Mouse (Mus musculus) liver, embryonic 14.5 days (tissue): Measurements from ENCODE around the gene Mtrex. TPM values are rescaled to one million over a fixed set of nuclear protein-coding genes. Genes with fewer than 3 reads are reported as not detected.
A peak's percentile ranks its signal among the peaks of the same experiment; 100 is the strongest.

ENCODE experiments used
- ATAC-seq: fragments of 200-750 bp; cut with Nextera tagmentation; 2 replicates; pipeline ENCODE4 v1.8.0; 2017; ENCODE audit warnings: moderate number of reproducible peaks, mild to moderate bottlenecking, moderate library complexity; ENCODE audit not compliant: insufficient read depth
- DNase-seq, 3 experiments: peaks; one replicate each; pipeline ENCODE4 v3.0.0-alpha.2; 2012 to 2013; ENCODE audit warnings: low read depth in 3 of 3, low spot score in 3 of 3
- H3K27ac ChIP-seq: fragments of 300-500 bp; sonication (generic); 2 replicates; pipeline ENCODE4 v1.5.1; 2014; ENCODE audit warnings: moderate library complexity, mild to moderate bottlenecking, control low read depth, inconsistent platforms
- H3K27me3 ChIP-seq: fragments of 300-500 bp; sonication (generic); 2 replicates; pipeline ENCODE4 v1.6.1; 2014; ENCODE audit warnings: mild to moderate bottlenecking, low read length, moderate library complexity; ENCODE audit not compliant: control insufficient read depth, insufficient read depth
- H3K36me3 ChIP-seq: fragments of 300-500 bp; sonication (generic); replicated peaks from 2 replicates; pipeline ENCODE4 v1.6.1; 2014; ENCODE audit warnings: low read depth; ENCODE audit not compliant: control insufficient read depth, insufficient read depth
- H3K4me1 ChIP-seq, 2 experiments: fragments of 200-500 bp in 1 of 2; fragments of 300-500 bp in 1 of 2; sonication (generic) in 1 of 2; replicated peaks; 2 replicates each; pipeline ENCODE4 v1.6.1; 2012 to 2014; ENCODE audit warnings: antibody characterized with exemption in 1 of 2, inconsistent platforms in 1 of 2, low read length in 1 of 2; ENCODE audit not compliant: control insufficient read depth in 2 of 2, insufficient read depth in 2 of 2
- H3K4me2 ChIP-seq: fragments of 300-500 bp; sonication (generic); 2 replicates; pipeline ENCODE4 v1.6.1; 2014; ENCODE audit warnings: low read depth, mild to moderate bottlenecking, control low read depth, moderate library complexity
- H3K4me3 ChIP-seq, 2 experiments: fragments of 200-500 bp in 1 of 2; fragments of 300-500 bp in 1 of 2; sonication (generic) in 1 of 2; 2 replicates each; pipeline ENCODE4 v1.5.1; 2012 to 2014; ENCODE audit warnings: low read depth in 2 of 2, low read length in 2 of 2, mild to moderate bottlenecking in 2 of 2, control low read depth in 1 of 2, inconsistent platforms in 1 of 2, moderate library complexity in 1 of 2; ENCODE audit not compliant: insufficient read depth in 1 of 2
- H3K9ac ChIP-seq: fragments of 300-500 bp; sonication (generic); replicated peaks from 2 replicates; pipeline ENCODE4 v1.6.1; 2014; ENCODE audit warnings: mild to moderate bottlenecking, control low read depth, moderate library complexity
- H3K9me3 ChIP-seq: fragments of 300-500 bp; sonication (generic); 2 replicates; pipeline ENCODE4 v1.6.1; 2016; ENCODE audit warnings: low read length, mixed read lengths; ENCODE audit not compliant: control insufficient read depth
- CTCF ChIP-seq: IDR thresholded peaks from 2 replicates; pipeline ENCODE4 v1.5.1; 2016; ENCODE audit warnings: antibody characterized with exemption, low read depth, control low read depth
- EP300 ChIP-seq: IDR thresholded peaks from 2 replicates; pipeline ENCODE4 v1.6.1; 2016; ENCODE audit warnings: antibody characterized with exemption, low read depth
- WGBS: fragments of 180-500 bp; shearing (Covaris S2); extraction: QIAGEN DNeasy Blood & Tissue Kit; methylation state at CpG from one replicate; pipeline ENCODE4 v1.1.7; 2014; ENCODE audit not compliant: insufficient replicate concordance; 5-methylcytosine and 5-hydroxymethylcytosine counted together
- polyA plus RNA-seq, 2 experiments: library from polyadenylated mRNA; depleted of rRNA in 1 of 2; stranded (reverse) in 1 of 2; unstranded in 1 of 2; fragments of >200 nt; fragmentation: Nextera tagmentation in 1 of 2; extraction: Ambion mirVana in 1 of 2; gene quantifications; 2 replicates each; pipeline versions ENCODE4 v1.2.1 to v1.2.3; 2012 to 2014

Gene Mtrex
- polyA plus RNA-seq, 2 experiments: 18.6 to 37.7 TPM

DNA sequence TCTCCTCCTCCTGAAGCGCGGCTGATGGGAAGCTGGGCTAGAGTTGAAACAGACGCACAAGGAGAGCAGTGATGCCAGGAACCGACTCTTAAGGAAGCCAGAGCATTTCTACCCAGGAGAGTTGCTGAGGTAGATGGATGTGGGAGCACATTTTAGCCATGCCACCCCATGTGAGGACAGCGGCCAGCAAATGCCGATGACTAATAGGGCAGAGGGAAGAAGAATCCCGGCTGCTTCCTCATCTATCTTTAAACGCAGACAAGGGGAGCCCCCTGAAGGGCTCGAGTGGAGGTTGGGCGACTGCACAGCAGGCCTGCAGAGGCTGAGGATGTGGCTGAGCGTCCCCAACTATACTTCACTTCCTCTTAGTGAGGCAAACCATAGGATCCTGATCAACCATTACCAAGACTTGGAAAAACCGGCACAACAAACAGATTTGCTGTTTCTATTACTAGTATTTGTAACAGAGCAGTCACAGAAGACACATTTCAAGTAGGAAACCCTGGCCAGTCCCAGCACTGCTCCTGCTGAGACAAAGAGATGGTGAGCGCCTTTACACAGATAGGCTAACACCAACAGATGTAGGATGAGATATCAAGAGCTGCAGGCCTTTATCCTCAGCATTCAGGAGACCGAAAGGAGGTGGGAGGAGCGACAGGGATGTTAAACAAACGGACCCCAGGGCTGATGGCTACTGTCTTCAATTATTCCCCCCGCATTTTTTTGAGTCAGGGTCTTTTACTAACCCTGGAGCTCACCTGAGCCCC lies 55.5 kb downstream of the Mtrex start:
- H3K9me3 ChIP-seq: no peaks in the 10 kb centered on the region
- peaks cover 8 to 19% of the 10 kb centered on the region in 2 experiments for H3K4me1 ChIP-seq
- TF ChIP-seq EP300: peak; percentile 82
- no peak for TF ChIP-seq CTCF
- ATAC-seq (peak; percentile 87), DNase-seq (peak in 1 of 3 experiments; percentile 20)
- H3K36me3 ChIP-seq: peaks cover 78% of the 10 kb centered on the region
- no peak overlapping the region for H3K9ac ChIP-seq
- no peak overlapping the region for H3K4me3 ChIP-seq
- WGBS: 37% methylated on average over 17 of the region's 17 CpGs
- H3K27ac ChIP-seq: no peak overlapping the region
- H3K27me3 ChIP-seq: no peaks in the 10 kb centered on the region
- H3K4me2 ChIP-seq: no peak overlapping the region

DNA sequence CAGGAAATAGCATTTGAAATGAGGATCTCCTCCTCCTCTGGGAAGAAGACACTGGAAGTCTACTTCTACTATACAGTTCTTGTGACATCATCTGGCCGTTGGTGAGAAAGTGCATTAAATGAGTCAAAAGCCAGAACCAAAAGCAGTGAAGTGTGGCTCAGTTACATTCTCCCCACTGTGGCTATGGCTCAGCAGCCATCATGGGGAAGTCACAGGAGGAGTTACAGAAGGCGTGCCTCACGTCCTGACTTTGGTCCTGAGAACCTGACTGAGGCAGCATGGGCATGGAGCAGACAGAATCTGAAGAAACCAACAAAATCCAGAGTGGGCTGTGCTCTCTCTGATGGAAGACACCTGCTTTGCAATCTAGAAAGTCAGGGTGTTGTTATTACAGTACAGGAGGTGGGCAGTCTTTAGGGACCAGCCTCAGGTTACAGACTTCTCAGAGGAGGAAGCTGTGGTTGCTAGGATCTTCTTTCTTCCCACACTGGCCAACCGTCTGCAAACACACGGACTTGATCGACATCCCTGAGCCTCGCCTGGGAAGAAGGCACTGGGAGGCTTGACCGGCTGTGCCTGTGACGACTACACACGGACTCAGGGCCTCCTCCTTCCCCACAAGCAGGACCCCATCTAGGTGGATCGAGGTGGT lies 57.0 kb downstream of the Mtrex start:
- no peaks in the 10 kb centered on the region for H3K9me3 ChIP-seq
- H3K36me3 ChIP-seq: peaks cover 78% of the 10 kb centered on the region
- WGBS: 73% methylated on average over 11 of the region's 11 CpGs
- no peak overlapping the region for H3K9ac ChIP-seq
- peaks cover 12 to 24% of the 10 kb centered on the region in 2 experiments for H3K4me1 ChIP-seq
- no peaks in the 10 kb centered on the region for H3K27me3 ChIP-seq
- no peak overlapping the region for H3K4me3 ChIP-seq
- H3K4me2 ChIP-seq: no peak overlapping the region
- DNase-seq (no peak), ATAC-seq (no peak)
- H3K27ac ChIP-seq: no peak overlapping the region
- no peak for TF ChIP-seq EP300
- TF ChIP-seq CTCF: no peak

DNA sequence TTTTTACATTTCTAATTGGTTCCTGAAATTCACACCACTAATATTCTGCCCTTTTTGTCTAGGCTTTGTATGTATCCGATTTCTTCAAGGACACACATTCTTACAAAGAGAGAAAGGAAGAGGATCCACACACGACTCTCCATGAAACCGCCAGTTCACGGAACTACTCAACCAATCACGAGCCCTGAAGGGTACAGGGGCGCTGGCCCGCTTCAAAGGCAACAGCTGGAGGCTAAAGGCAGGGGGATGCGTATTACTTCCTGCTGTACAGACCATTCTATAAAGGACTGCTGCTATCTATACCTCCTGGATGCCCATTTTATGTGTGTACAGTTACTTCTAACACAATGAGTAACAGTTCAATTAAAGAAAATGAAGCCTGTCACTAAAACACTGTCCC lies 59.8 kb downstream of the Mtrex start:
- ATAC-seq (no peak), DNase-seq (no peak)
- Histone ChIP-seq H3K4me1 (peaks cover 11 to 25% of the 10 kb centered on the region in 2 experiments), H3K4me2 (no peak overlapping the region), H3K36me3 (peaks cover 58% of the 10 kb centered on the region), H3K9me3 (no peaks in the 10 kb centered on the region), H3K9ac (no peak overlapping the region), H3K4me3 (no peak overlapping the region), H3K27me3 (no peaks in the 10 kb centered on the region), H3K27ac (no peak overlapping the region)
- TF ChIP-seq EP300 (no peak), CTCF (no peak)
- 88% methylated on average over 8 of the region's 8 CpGs for WGBS

DNA sequence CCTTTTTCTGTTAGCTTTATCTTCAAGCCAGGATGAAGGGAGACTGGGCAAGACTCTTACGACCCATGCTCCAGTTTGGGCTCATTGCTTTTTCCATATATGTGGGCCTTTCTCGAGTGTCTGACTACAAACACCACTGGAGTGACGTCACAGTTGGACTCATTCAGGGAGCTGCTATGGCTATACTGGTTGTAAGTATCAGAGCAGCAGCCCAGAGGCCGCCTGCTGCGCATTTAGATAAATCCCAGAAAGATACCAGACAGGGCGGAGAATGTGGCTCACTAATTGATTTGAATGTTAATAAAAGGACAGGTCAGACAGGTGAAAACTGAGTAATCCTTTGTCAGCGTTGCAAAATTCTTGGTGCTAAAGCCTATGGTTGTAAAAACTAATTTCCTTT lies 60.4 kb downstream of the Mtrex start:
- Histone ChIP-seq H3K36me3 (peaks cover 52% of the 10 kb centered on the region), H3K9ac (no peak overlapping the region), H3K4me2 (peak overlapping the region; percentile 22; the same call in 1 of the 2 replicates), H3K4me1 (peaks cover 7 to 21% of the 10 kb centered on the region in 2 experiments), H3K9me3 (no peaks in the 10 kb centered on the region), H3K4me3 (no peak overlapping the region), H3K27ac (no peak overlapping the region), H3K27me3 (no peaks in the 10 kb centered on the region)
- TF ChIP-seq CTCF (no peak), EP300 (peak; percentile 58)
- 48% methylated on average over 7 of the region's 7 CpGs for WGBS
- ATAC-seq (peak; percentile 68; the same call in 1 of the 2 replicates), DNase-seq (peak; percentile 37 to 53 (median 46))

DNA sequence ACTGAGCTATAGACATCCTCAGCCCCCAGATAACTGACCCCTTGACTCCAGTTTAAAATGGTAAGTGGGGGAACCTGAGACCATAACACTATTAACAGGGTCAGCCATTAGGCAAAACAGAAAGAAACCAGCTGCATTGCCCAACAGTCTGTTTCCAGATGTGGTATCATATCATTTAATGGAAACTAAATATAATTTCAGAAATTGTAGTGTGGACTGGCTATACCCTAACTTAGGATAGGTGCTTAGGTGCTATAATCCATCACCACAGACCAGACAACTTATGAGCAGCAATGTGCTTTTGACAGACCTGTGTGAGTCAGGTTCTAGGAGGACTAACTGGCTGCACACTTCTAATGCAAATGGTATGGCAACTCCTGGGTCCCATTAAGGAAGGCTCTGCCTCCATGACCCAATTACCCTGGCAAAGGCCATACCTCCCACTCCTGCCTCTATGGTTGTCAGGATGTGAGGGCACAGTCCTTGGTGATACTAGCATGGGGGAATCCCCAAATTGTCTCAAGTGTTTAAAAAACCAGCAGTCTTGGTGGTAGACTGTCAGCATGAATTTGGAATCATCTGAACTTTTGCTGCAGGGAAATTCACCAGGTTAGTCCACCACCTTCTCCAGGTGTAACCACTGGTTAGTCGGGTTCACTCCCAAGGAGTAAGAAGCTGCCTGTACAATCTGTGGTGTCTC lies 64.1 kb downstream of the Mtrex start:
- Histone ChIP-seq H3K27ac (no peak overlapping the region), H3K4me3 (no peak overlapping the region), H3K4me1 (peaks cover 6 to 15% of the 10 kb centered on the region in 2 experiments), H3K9me3 (no peaks in the 10 kb centered on the region), H3K4me2 (no peak overlapping the region), H3K9ac (no peak overlapping the region), H3K27me3 (no peaks in the 10 kb centered on the region), H3K36me3 (peaks cover 20% of the 10 kb centered on the region)
- TF ChIP-seq CTCF (no peak), EP300 (no peak)
- 90% methylated on average over 1 of the region's 1 CpGs for WGBS
- DNase-seq: no peak
- no peak for ATAC-seq
